Mouse (Mus musculus): Measurements from ENCODE around the gene Zranb1.

The Zranb1 gene

DNA sequence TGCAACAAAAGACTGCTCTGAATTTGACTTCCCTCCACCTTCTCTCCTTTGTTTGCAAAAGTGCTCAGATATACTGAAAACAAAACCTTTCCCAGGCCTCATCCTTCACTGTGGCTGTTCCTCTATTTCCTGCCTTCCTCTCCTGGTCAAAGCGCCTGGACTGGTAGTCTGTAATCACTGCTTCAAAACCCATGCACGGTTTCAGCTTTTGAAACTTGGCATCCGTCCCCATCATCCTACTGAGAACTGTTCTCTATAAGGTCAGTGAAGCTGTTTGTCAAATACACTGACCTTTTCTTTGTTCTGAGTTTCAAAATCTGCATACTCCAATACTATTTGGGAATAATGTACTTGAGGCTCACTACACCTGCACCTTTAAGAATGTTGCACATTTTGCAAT, 3.7 kb upstream of the Zranb1 start:
- DNase-seq (ENCODE audit: low read depth, low spot score): no peak

DNA sequence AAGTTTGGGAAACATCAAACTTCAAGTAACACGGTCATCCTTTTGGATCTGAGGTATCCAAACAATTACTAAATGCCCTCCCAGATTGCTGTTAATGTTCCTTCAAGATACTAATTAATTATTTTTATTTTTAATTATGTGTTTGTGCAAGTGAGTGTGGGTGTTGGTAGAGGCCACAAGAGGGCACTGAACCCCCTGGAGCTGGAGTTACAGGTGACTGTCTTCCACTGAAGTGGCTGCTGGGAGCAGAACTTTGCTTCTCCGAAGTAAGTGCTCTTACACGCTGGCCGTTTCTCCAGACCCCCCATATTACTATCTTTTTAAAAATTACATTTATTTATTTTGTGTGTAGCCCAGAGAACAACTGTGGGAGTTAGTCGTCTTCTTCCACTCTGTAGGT, 887 bp upstream of the Zranb1 start:
- peak; percentile 64 for DNase-seq (ENCODE audit: low read depth, low spot score)

DNA sequence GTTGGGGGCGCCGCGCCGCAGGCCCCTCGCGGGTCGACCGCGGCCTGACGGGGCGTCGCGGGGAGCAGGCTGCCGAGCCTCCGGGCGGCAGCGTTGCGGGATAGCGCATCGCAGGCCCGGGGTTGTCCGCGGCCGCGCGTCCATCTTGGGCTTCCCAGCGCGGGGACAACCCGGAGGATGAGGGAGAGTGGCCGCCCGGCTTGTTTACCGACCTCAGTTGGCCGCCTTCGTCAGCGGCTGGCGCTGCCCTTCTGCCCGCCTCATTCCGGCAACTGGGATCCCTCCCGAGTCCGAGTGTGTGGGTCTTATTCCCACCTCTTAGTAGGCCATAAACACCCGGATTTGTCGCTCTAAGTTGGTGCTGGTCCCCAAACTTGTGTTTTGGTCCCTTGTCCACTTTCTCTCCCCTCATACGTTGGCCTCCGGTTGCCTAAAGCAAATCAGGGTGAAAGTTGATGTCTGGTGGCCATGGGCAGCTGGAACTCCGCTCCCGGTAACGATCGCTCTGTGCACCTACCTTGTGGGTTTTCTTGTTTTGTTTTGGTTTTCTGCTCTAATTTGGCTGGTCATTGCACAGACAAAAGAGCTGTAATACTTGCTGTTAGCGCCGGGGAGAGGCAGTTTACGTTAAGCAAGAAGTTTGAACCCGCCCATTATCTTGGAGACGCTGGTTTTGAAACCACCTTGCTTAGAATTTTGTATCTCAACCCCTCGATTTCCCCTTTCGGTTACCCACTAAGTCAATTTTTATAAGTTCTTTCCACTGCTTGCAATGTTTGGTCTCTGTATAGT, 814 bp downstream of the Zranb1 start:
- peak; percentile 36 for DNase-seq (ENCODE audit: low read depth, low spot score)

DNA sequence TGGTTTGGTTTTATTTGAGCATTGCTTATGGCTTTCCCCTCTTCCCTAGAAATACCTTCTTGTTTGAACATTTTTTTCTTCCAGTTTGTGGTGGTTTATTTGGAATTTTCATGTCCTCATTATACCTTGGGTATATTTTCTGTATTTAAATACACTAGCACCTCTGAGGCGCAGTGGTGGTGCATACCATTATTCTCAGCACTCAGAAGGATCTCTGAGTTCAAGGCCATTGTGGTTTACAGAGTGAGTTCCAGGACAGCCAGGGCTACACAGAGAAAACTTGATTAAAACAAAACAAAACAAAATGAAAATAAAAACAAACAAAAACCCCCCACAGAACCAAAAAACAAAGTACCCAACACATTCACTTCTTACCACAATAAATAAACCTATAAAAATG, 2.4 kb downstream of the Zranb1 start:
- no peak for DNase-seq (ENCODE audit: low read depth, low spot score)

DNA sequence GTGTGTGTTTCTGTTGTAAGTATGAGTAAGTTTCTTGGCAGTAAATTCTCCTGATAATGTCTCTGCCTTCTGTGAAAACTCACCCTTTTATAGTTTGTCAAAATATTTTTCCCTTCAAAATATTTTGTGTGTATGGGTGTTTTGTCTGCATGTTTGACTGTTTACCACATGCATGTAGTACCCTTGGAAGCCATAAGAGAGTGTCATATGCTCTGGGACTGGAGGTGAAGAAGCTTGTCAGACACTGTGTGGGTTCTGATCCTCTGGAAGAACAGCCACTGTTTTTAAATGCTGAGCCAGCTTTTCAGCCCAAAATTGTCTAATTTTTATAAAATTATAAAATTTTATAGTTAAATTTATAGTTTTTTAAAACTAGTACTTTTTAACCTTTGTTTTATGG, 3.8 kb downstream of the Zranb1 start:
- DNase-seq (ENCODE audit: low read depth, low spot score): no peak

DNA sequence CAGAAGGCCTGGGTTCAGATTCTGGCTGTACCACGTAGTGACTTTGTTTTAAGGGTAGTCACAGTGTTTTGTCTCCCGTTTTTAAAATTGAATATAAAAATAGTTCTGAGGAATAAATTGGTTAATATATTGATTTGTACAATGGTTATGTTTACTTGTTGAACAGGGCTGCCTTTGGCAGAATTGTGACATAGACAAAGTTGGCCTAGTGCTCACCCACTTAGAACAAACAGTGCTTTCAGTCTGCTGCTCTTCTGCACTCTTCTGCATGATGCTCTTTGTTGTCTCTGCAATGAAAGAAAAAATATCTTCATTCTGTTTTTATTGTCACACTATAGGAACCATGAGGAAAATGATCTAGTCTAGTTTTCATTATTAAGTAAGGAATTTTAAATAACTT, 8.2 kb downstream of the Zranb1 start:
- DNase-seq (ENCODE audit: low read depth, low spot score): no peak

DNA sequence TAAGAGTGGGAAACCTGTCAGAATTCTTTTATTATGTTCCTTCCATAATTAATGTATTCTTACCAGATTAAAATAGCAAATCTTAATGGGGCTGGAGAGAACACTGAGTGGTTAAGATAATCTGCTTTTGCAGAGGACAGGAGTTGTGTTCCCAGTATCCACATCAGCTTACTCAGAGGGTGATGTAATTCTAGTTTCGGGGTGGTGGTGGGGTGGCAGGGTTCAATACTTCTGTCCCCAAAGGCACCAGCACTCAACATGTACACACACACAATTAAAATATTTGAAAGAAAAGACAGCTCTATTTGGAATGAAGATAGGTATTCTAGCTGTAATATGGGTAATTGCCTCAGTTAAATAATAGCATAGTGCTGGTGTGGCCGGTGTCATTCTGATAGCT, 9.6 kb downstream of the Zranb1 start:
- DNase-seq (ENCODE audit: low read depth, low spot score): no peak

DNA sequence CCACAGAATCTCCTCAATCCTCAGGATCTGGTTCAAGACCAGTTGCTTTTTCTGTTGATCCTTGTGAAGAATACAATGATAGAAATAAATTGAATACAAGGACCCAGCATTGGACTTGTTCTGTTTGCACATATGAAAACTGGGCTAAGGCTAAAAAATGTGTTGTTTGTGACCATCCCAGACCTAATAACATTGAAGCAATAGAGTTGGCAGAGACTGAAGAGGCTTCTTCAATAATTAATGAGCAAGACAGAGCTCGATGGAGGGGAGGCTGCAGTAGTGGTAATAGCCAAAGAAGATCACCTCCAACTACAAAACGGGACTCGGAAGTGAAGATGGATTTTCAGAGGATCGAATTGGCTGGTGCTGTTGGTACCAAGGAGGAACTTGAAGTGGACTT, 19.0 kb downstream of the Zranb1 start:
- no peak for DNase-seq (ENCODE audit: low read depth, low spot score)

DNA sequence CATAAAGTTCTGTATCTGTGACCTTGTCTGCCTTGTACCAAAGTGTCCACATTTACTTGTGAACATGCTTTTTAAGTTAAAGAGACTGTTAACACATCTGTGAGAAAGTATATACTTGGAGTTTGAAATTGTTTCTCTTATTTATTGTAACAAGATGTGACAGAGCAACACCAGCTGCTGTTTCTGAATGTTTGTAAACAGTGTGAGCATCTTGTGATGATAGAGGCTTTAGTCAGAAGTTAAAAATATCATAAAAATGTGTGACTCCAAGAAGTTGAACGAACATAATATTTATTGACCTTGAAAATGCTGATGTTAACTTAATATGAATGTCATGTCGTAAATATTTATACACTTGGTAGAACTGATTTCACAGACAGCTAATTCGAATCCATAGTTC, 19.7 kb downstream of the Zranb1 start:
- no peak for DNase-seq (ENCODE audit: low read depth, low spot score)

DNA sequence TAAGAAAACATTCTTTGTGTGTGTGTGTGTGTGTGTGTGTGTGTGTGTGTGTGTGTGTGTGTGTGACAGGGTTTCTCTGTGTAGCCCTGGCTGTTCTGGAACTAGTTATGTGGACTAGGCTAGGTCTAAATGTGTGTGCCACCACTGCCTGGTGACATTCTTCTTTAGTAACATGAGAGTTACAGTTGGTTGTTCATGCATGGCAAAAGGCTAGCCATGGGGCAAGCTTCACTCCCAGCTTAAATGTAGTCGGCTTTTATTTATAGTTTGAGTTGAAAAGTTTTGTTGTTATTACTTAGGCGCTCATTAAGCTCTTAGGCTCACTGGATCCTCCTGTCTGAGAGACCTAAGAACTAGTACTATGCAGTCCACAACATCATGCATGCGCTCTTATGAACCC, 33.5 kb downstream of the Zranb1 start:
- DNase-seq (ENCODE audit: low read depth, low spot score): no peak

DNA sequence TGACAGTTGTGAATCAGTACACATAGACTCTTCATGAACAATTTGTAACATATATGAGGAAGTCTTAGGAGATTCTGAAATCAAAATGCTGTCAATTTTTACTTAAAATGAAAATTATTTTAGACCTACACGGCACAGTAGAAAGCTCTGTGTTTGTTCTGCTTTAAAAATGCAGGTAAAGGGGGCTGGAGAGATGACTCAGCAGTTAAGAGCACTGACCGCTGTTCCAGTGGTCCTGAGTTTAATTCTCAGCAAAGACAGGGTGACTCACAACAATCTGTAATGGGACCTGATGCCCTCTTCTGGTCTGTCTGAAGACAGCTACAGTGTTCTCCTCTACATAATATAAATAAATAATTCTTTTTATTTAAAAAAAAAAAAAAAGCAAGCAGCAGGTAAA, 34.8 kb downstream of the Zranb1 start:
- peak; percentile 35 for DNase-seq (ENCODE audit: low read depth, low spot score)

DNA sequence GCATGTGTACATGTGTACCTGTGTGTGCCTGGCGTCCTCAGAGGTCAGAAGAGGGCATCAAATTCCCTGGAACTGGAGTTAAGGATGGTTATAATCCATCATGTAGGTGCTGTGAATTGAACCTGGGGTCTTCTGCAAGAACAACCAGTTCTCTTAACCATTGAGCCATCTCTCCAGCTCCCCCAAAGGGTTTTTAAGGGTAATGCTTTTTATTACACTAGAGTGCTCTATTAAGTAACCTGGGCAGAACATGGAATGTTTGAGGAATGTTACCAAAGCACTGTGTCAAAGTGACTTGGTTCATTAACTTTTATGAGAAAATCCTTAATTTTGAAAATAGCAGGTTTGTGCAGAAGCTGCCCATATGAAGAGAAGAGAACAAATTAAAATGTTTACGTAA, 41.1 kb downstream of the Zranb1 start:
- DNase-seq (ENCODE audit: low read depth, low spot score): no peak

DNA sequence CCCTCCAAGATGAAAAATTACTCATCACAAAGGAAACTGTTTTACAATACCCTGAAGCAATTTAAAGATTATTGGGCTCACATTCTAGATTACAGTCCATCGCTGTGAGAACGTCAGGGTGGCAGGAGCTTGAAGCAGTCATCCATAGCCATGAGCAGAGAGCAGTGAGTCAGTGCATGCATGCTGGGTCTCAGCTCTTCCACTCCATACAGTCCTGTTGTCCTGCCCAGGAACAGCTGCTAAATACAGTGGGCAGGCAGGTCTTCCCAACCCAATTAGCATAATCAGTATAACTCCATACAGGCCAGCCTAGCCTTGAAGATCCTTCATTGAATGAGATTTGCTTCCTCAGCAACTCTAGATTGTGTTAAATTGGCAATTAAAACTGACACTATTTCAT, 45.1 kb downstream of the Zranb1 start:
- no peak for DNase-seq (ENCODE audit: low read depth, low spot score)

DNA sequence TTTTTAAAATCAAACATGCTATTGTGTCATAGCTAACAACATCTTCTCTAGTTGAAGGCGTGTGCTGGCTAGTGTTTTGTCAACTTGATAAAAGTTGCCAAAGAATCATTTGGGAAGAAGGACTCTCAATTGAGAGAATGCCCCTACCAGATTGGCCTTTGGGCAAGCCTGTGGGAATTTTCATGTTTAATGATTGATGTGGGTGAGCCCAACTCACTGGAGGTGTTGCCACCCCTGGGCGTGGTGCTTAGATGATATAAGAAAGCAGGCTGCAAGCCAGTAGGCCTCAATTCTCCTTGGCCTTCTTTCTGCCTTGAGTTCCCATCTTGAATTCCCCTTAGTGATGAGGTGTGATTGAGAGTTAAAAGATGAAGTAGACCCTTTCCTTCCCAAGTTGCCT, 47.0 kb downstream of the Zranb1 start:
- no peak for DNase-seq (ENCODE audit: low read depth, low spot score)

DNA sequence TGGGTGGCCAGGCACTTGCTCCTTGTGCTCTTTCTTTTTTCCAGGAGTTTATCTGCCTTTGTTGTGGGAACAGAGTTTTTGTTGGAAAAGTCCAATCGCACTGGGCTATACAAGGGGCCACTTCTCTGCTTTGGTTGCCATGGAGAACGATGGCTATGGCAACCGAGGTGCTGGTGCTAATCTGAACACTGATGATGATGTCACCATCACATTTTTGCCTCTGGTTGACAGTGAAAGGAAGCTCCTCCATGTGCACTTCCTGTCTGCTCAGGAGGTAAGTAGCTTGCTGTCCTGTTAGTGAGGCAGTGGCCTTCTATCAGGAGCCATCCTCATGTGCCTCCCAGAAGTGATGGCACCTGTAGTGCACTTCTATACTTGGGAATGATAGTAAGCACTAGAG, 51.7 kb downstream of the Zranb1 start:
- DNase-seq (ENCODE audit: low read depth, low spot score): no peak

DNA sequence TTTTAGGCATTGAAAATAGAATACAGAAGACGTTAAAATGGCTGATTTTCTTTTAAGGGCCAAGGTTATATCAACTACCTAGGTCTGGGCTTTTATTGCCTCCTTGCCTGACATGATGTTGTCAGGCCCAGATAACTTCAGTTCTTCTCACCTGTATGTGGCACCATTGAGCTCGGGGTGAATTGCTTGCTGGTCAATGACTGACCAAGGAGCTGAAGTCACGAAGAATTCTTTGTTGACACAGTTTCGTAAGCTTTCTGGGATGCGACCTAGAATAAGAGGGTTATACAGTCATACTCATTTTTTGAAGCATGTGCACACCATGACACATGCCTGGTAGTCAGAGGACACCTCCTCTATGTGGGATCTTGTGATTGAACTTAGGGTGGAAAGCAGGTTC, 58.9 kb downstream of the Zranb1 start:
- DNase-seq (ENCODE audit: low read depth, low spot score): no peak

DNA sequence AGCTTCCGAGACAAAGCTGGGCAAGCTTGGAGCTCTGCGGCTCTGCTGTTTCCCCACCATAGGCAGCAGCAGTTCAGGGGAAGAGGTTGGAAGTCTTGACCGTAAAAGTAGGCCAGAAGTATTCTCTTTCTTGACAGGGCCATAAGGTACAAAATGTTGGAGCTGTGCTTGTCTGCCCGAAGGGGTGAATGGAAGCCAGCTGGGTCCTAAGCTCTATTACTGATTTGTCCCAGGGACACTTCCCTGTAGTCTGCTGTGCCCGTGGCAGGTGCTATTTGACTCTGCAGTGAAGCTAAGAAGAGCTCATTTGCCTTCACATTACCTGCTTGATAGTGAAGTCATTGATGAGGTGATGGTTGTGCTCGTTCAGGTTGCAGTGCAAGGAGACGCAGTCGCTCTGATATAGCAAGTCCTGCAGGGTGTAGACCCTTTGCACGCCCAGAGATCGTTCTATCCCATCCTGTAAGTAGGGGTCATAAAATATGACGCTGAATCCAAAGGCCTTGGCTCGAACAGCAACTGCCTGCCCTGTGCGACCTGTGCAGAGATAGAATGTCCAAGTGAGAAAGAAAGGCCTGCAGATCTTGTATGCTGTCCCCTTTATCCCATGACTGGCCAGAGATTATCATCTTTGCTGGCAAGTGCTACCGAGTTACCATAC, 60.4 kb downstream of the Zranb1 start:
- no peak for DNase-seq (ENCODE audit: low read depth, low spot score)

DNA sequence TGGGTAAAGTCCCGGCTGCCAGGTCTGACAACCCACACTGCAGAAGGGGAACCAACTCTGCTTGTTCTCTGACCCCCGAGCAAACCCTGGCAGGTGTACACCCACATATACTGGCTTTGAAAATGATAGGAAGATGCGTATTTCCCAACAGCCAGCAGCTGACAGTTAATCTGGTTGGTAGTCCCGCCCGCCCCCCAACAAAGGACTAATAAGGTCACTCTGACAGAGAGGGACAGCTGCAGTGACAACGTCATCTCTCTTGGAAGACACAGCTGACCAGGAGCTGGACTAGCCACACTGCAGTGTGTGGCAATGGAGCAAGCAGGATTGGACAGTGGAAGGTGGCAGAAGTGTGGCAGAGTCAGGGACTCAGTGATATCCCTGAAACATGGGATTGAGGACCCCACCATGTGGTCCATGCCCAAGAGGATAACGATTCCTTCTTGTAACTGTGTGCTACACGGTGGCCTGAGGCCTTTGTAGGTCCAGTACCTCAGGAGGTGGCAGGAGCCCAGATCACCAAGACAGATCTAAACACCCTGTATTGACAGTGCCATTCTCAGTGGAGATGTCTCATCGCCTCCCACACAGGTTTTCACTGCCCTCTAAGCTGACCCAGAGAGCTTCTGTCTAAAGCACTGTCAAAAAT, 62.1 kb downstream of the Zranb1 start:
- no peak for DNase-seq (ENCODE audit: low read depth, low spot score)

DNA sequence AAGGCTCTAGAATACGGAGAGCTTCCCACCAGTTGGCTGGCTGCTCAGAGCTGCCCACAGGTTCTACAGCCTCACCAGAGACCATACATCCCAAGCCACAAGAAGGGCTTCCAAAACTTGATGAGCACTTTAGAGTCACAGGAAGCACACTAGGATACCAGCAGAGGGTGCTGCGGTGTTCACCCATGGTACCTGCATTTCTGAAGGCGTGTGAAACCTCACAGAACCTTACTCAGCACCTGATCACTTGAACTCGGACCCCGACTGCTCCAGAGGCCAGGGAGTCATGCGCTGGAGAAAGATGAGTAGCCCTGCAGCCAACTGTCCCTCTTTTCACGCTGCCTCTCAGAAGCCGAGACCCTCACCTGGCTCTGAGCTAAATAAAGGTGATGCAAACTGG, 63.2 kb downstream of the Zranb1 start:
- DNase-seq (ENCODE audit: low read depth, low spot score): peak; percentile 34

DNA sequence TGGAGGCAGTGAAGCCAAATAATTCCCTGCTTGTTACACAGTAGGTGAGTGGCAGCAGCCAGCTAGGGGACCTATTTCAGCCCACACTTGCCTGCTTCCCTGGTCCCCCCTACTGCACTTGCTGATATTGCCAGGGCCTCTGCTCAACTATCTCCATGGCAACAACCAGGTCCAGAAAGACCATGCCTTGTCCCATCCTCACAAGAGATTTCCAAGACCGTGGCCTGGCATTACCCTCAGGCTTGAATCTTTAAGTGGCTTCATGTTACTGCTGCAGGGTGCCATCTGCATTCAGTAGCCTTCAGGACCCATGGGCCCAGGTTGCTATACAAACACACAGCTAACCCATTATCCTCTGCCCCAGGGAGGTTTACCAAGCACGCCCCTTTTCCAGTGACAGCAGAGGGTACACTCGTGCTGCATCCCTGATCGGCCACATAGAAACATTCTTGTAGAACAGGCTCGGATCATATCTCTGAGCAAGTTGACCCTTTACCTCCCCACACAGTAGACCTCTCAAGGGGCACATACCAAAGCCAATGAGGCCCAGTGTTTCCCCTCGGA, 63.8 kb downstream of the Zranb1 start:
- DNase-seq (ENCODE audit: low read depth, low spot score): no peak

DNA sequence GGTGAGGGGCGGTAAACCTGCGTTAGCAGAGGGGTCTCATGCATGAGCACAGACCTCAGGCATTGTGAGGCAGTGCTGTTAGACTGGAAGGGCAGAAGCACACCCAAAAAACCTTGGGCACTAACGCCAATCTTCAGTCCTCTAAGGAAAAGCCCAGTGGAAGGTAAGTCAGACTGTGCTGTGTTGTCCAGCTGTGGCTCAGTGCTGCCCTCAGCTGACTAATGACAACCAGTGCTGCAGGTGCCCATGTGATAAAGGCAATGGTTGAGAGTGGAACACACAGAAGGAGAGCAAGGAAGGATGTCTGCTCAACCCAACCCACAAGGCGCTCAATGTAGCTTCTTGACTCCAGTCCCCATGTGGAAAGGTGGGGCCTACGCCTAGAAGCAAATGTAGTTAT, 65.4 kb downstream of the Zranb1 start:
- DNase-seq (ENCODE audit: low read depth, low spot score): peak; percentile 35

DNA sequence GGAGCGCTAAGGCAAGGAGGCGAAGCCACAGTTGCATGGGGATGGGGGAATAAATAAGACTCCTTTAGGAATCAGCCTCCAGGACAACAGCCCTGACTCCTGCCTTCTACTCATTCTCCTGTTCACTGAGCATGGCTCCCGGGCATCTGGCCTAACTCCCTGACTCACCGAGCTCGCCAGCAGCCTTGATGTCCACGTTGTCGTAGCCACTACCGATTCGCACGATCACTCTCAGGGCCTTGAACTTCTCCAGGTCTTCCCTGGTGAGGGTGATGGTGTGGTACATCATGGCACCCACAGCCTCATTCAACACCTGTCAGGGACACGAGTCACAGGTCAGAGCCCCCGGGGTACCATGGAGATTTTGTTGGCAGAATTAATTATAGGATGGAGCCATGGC, 67.7 kb downstream of the Zranb1 start:
- DNase-seq (ENCODE audit: low read depth, low spot score): no peak

DNA sequence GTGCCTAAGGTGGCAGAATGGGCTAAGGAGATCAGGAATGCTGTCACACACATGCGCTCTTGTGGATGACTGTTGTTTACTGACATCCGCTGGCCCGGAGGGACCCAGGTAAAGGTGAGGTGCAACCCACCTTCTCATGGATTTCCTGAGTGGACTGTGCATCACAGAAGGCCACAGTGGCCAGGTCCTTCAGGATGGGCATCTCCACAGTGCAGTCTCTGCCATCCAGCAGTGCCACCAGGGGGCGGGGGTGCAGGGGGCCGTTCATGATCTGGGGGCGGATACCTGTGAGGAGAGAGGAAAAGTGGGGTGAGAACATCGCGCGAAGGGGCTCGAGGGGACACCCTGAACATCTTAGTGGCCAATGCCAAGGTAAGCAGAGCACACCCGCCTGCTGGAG, 68.1 kb downstream of the Zranb1 start:
- DNase-seq (ENCODE audit: low read depth, low spot score): no peak
